Comparison of ENCODE assay signal across 25 mouse cellular contexts in genomic region chr2:26543768-26544167, GRCm38 (mm10). TPM values are rescaled to one million over a fixed set of nuclear protein-coding genes. Genes with fewer than 3 reads are reported as not detected.
DNase-seq lines count a peak whose midpoint lies in the region; ATAC-seq and TF ChIP-seq lines count a peak whose summit lies in the region.
"Had no signal": no experiment of that assay in that cellular context is flagged by ENCODE, and none has a peak within 500 bp of the region (broad histone marks: within the 10 kb centered on the region; RNA-seq: fewer than 3 reads in every experiment).

No protein-coding gene starts in this region.

- no peak for TF ChIP-seq POLR2A in heart, adult 2 months (IDR thresholded peaks at IDR 0.05; ENCODE audit: insufficient read depth, low read depth, low read length)
- TF ChIP-seq POLR2A in kidney, adult 2 months (IDR thresholded peaks at IDR 0.05; ENCODE audit: low read depth, low read length) = no peak

- H3K36me3 ChIP-seq in heart, adult 2 months (ENCODE audit: control insufficient read depth, insufficient read depth, low read length) = no peaks in the 10 kb centered on the region
- no peaks in the 10 kb centered on the region for H3K36me3 ChIP-seq in kidney, adult 2 months (ENCODE audit: control insufficient read depth, insufficient read depth, low read length)
- no peaks in the 10 kb centered on the region for H3K36me3 ChIP-seq in forebrain, embryonic 11.5 days (ENCODE audit: control insufficient read depth, insufficient read depth, low read length)
- H3K36me3 ChIP-seq: forebrain, embryonic 12.5 days; intestine, embryonic 15.5 days; lung, embryonic 15.5 days; midbrain, embryonic 13.5 days; neural tube, embryonic 15.5 days had no signal

- no peaks in the 10 kb centered on the region for H3K9me3 ChIP-seq in forebrain, embryonic 11.5 days (ENCODE audit: control insufficient read depth, low read length)
- H3K9me3 ChIP-seq: forebrain, embryonic 12.5 days; intestine, embryonic 15.5 days; lung, embryonic 15.5 days; midbrain, embryonic 13.5 days; neural tube, embryonic 15.5 days had no signal

- intact Hi-C loops in heart, adult 2 months (cut with DNase I) = no loop called here

- WGBS in heart, adult 2 months = 67% methylated on average over 8 of the region's 8 CpGs
- 68% methylated on average over 8 of the region's 8 CpGs for WGBS in kidney, adult 2 months
- WGBS in forebrain, embryonic 11.5 days = 93% methylated on average over 8 of the region's 8 CpGs

- H3K4me3 ChIP-seq in heart, adult 2 months = no peak overlapping the region
- no peak overlapping the region for H3K4me3 ChIP-seq in kidney, adult 2 months (ENCODE audit: insufficient read depth, low read depth, low read length)
- no peak overlapping the region for H3K4me3 ChIP-seq in forebrain, embryonic 11.5 days (ENCODE audit: low read depth, low read length)
- H3K4me3 ChIP-seq: forebrain, embryonic 12.5 days; intestine, embryonic 15.5 days; lung, embryonic 15.5 days; midbrain, embryonic 13.5 days; neural tube, embryonic 15.5 days had no signal

- no peak for DNase-seq in heart, adult 2 months
- no peak for DNase-seq in heart, adult 9 months (ENCODE audit: low spot score in 2 of 2)
- DNase-seq in kidney, adult 2 months = no peak
- no peak for DNase-seq in kidney, postnatal 10 days
- DNase-seq in 3134 (ENCODE audit: extremely low read depth, insufficient read length, low spot score) (peak; percentile 42), 416B (ENCODE audit: low read depth) (peak; percentile 44)
- no peak for DNase-seq in forebrain, embryonic 11.5 days (ENCODE audit: low spot score)
- DNase-seq: cerebellum, adult 11 months; cerebellum, postnatal 14 days; gastrocnemius, postnatal 25 days; thymus, postnatal 14 days had no signal

- no peak for TF ChIP-seq EP300 in heart, adult 2 months (IDR thresholded peaks at IDR 0.05; ENCODE audit: insufficient read depth, low read depth, low read length)

- H3K9ac ChIP-seq in heart, adult 2 months (ENCODE audit: low read depth, low read length) = no peak overlapping the region
- H3K9ac ChIP-seq in forebrain, embryonic 11.5 days (ENCODE audit: low read length) = no peak overlapping the region
- H3K9ac ChIP-seq: forebrain, embryonic 12.5 days; hindbrain, embryonic 14.5 days; intestine, embryonic 15.5 days; lung, embryonic 15.5 days; midbrain, embryonic 13.5 days; neural tube, embryonic 15.5 days had no signal

- TF ChIP-seq CTCF in heart, adult 2 months (IDR thresholded peaks at IDR 0.05) = no peak
- no peak for TF ChIP-seq CTCF in kidney, adult 2 months (conservative IDR thresholded peaks at IDR 0.05; ENCODE audit: insufficient read depth, insufficient read length, low read depth, low read length)

- ATAC-seq in forebrain, embryonic 11.5 days (replicated peaks; ENCODE audit: low FRiP score) = no peak
- ATAC-seq: midbrain, embryonic 13.5 days had no signal

- no peak overlapping the region for H3K4me2 ChIP-seq in forebrain, embryonic 11.5 days (ENCODE audit: low read depth, low read length, severe bottlenecking)
- H3K4me2 ChIP-seq: forebrain, embryonic 12.5 days; hindbrain, embryonic 14.5 days; intestine, embryonic 15.5 days; lung, embryonic 15.5 days; midbrain, embryonic 13.5 days; neural tube, embryonic 15.5 days had no signal

- no peaks in the 10 kb centered on the region for H3K79me2 ChIP-seq in heart, adult 2 months (replicated peaks; ENCODE audit: control insufficient read depth, insufficient read depth, low read length)

- H3K27me3 ChIP-seq in heart, adult 2 months (ENCODE audit: control insufficient read depth, insufficient read depth, low read length) = no peaks in the 10 kb centered on the region
- H3K27me3 ChIP-seq in kidney, adult 2 months (replicated peaks; ENCODE audit: control insufficient read depth, insufficient read depth, low read length) = no peaks in the 10 kb centered on the region
- H3K27me3 ChIP-seq in forebrain, embryonic 11.5 days (ENCODE audit: control insufficient read depth, insufficient read depth, low read length) = no peaks in the 10 kb centered on the region
- H3K27me3 ChIP-seq: CH12.LX; lung, embryonic 15.5 days; midbrain, embryonic 13.5 days had no signal

- peak overlapping the region; percentile 55 for H3K27ac ChIP-seq in heart, adult 2 months
- peak overlapping the region; percentile 37 for H3K27ac ChIP-seq in kidney, adult 2 months (ENCODE audit: insufficient read depth, low read depth, low read length)
- H3K27ac ChIP-seq in forebrain, embryonic 11.5 days (ENCODE audit: low read depth, low read length) = no peak overlapping the region
- H3K27ac ChIP-seq: forebrain, embryonic 12.5 days; hindbrain, embryonic 14.5 days; intestine, embryonic 15.5 days; midbrain, embryonic 13.5 days; stomach, postnatal 0 days had no signal

- H3K4me1 ChIP-seq in heart, adult 2 months (ENCODE audit: control insufficient read depth, insufficient read depth, low read length) = peaks cover 22% of the 10 kb centered on the region
- peaks cover 12% of the 10 kb centered on the region; the same call in 1 of the 2 replicates for H3K4me1 ChIP-seq in kidney, adult 2 months (ENCODE audit: control insufficient read depth, insufficient read depth, low read length)
- H3K4me1 ChIP-seq in forebrain, embryonic 11.5 days (replicated peaks; ENCODE audit: control insufficient read depth, insufficient read depth, low read length) = peaks cover 6% of the 10 kb centered on the region; the same call in 1 of the 2 replicates

RNA-seq across cellular contexts. Expression of gene Notch1, which starts 27.3 kb away (rescaled TPM):
- 10 to 100 TPM; 31.6 to 32.4 TPM for total RNA-seq in heart, adult 2 months (2021)
- polyA plus RNA-seq in heart, adult 2 months (2012; rRNA removed) = 22.0 and 23.2 TPM in 2 replicates
- 16.1 and 17.7 TPM in 2 replicates for polyA plus RNA-seq in kidney, adult 2 months (2012; rRNA removed)
- 68.3 and 70.9 TPM in 2 replicates for polyA plus RNA-seq in forebrain, embryonic 11.5 days (2014; fragmentation: Nextera tagmentation; extraction: Ambion mirVana)

RNA-seq across cellular contexts. Expression of gene Egfl7, which starts 36.0 kb away (rescaled TPM):
- total RNA-seq in heart, adult 2 months (2021) = 100 to 1,000 TPM; 102 to 111 TPM
- 499 and 610 TPM in 2 replicates for polyA plus RNA-seq in heart, adult 2 months (2012; rRNA removed)
- 297 and 304 TPM in 2 replicates for polyA plus RNA-seq in kidney, adult 2 months (2012; rRNA removed)
- polyA plus RNA-seq in forebrain, embryonic 11.5 days (2014; fragmentation: Nextera tagmentation; extraction: Ambion mirVana) = 58.4 and 63.7 TPM in 2 replicates

RNA-seq across cellular contexts. Expression of gene Gm20532, which starts 42.7 kb away (rescaled TPM):
- not detected for total RNA-seq in heart, adult 2 months (2021)
- polyA plus RNA-seq in heart, adult 2 months (2012; rRNA removed) = not detected in 2 replicates
- not detected in 2 replicates for polyA plus RNA-seq in kidney, adult 2 months (2012; rRNA removed)
- polyA plus RNA-seq in forebrain, embryonic 11.5 days (2014; fragmentation: Nextera tagmentation; extraction: Ambion mirVana) = not detected in 2 replicates
- total RNA-seq: CH12.LX; gastrocnemius, postnatal 25 days; layer of hippocampus, postnatal 14 days; left cerebral cortex, postnatal 10 days; megakaryocyte progenitor cell, adult 5-6 weeks had no signal
- polyA plus RNA-seq: forebrain, embryonic 12.5 days; frontal cortex, adult 2 months; hindbrain, embryonic 14.5 days; intestine, embryonic 15.5 days; large intestine, adult 2 months; limb, embryonic 14.5 days; lung, embryonic 15.5 days; midbrain, embryonic 13.5 days; neural tube, embryonic 15.5 days; stomach, postnatal 0 days had no signal

Comparison
In these comparisons a context has a peak if more than half of its experiments do, and no peak if none do; other contexts are left out.
1. DNase-seq: peak in 3134 (single experiment) and 416B (single experiment); none in heart, adult 2 months (0 of 2), heart, adult 9 months (0 of 2), kidney, adult 2 months (single experiment), kidney, postnatal 10 days (single experiment) and forebrain, embryonic 11.5 days (single experiment).